Mouse (Mus musculus): ENCODE results near the gene Ibtk.
"Not testable (repeated sequence)": the region's sequence is repeated elsewhere in the genome, so short reads cannot be mapped to it uniquely, and the experiment has no call there.

The Ibtk gene

DNA sequence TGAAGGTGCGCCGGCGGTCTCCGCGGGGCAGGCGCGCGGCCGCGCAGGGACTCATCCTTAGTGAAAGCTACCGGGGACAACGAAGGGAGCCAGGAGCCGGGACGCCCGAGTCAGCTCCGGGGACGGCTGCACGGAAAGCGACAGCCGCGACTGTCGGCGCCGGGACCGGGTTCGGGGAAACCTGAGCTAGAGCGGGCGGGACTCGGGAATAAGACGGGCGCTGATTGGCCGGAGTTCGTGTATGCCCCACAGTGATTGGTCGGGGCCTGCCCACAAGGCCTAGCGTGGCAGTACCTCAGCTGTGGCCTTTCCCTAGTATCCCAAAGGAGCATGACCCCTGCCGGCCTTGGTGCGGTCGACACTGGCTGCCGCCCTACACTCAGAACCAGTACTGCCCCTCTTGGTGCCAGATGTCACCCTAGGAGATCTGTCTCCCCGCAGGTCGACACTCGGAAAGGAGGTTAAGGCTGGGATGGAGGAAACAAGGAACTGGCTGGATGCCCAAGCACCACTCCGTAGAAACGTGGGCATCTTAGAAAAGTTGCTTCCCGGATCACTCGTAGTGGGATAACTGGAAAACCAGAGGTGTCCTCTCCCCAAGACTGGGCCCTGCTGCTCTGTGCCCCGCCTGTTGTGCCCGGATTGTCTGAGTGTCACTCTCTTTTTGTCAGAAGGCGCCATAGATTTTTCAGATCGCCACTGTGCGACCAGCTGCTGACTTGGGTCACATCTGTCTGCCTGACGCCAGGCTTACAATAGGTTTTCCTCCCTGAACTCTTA lies at the start of gene Ibtk:
Ibtk (minus strand) TSS at position 193 of the 780 bp plus-strand sequence.
- peak; percentile 93 for DNase-seq (ENCODE audit: low spot score)

DNA sequence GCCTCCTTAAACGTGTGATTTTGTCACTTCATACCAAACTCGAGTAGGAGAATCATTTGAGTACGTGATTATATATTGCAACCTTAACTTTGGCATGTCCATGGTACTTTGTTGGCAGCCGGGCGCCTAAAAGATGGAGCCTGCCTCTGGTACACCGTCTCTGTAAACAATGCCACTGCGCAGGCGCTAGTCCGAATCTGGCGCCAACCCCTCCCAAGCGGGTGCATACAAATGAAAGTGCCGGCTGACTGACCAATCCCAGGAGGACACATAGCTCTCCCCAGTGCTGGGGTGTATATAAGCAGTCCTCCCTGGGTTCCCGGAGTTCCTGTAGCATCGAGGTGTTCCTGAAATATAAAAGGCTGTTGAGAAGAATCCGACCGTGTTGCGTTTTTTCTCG lies 42.4 kb upstream of the Ibtk start:
- DNase-seq (ENCODE audit: low spot score): not testable (repeated sequence)

DNA sequence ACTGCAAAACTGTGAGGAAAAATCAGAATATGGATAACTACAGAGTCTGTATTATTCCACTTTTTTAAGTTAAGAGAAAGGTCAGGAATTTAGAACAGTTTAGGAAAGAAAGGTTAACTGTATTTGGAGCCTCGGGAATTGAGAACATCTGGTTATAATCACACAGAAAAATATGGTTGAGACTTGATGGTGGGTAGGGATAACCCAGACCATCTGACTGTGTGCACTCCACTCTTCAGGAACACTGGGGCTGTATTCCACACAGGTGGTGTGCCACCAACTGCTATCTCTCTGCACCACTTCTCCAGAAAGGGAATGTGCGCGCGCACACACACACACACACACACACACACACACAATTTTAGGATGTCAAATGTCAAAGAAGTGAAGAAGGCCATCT lies 31.1 kb upstream of the Ibtk start:
- DNase-seq (ENCODE audit: low spot score): no peak

DNA sequence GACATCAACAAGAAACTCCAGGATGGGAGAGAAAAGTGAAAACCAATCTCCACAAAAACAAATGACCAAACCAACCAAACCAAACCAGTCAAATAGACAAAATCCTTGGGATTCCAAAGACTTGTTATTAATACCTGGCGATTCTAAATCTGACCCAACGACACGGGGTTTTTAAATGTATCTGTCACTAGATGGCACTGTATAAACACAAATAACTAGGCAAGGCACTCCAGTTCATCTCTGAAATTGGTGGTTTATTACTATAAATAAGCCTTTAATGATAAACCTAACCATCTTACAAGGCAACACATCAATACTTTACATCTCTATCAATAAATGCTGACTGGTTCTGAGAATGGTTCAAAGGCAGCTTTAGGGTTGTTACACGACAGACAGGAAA lies 30.3 kb upstream of the Ibtk start:
- DNase-seq (ENCODE audit: low spot score): no peak

DNA sequence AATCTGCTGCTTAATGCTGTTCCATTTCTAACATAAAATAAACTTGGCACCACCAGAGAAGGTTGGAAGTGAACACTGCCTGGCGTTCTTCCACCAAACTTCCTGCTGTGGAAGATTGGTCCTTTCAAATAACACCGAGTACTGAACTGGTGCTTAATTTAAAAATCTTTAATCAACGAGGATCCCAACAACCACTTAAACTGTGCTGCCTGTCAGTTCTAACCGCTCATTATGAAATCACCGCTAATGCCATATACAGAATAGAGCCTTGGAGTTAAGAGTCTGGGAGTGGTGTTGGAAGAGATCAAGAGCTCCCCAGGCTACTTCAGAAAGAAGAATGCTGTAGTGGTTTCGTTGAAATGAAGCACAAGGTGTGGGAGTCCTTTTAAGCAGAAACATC lies 28.4 kb upstream of the Ibtk start:
- no peak for DNase-seq (ENCODE audit: low spot score)

DNA sequence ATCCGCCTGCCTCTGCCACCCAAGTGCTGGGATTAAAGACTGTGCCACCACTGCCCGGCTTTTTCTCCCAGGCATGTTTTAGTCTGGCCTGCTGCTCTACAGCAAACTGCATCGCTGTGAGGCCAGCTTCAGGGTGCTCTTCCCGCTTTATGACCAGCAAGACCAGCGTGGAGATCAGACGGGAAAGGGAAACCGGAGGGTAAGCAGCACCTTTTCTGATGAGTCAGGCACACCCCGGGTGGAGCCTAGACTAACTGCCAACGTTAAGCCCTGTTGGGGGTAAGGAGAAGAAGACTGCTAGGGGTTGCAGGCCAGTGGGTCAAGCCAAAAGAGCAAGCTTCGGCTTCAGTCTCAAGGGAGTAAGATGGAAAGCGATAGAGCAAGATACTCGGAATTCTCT lies 23.1 kb upstream of the Ibtk start:
- no peak for DNase-seq (ENCODE audit: low spot score)

DNA sequence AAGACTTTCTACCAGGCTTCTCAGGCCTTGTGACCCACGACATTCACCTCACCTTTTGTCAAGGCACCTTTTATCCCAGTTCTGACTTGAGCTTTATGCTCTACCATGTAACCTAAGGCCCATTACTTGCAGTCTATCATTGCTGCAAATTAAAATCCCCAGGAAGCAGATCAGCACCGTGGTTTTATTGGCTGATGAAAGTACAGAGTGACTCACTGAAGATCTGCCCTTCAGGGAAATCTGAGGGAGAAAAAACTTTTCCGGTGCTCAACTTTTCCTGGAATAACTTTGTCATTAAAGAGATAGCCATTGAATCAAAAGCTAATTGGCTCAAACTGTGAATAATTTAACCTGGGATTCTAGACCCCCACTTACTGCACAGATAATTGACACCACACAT lies 22.3 kb upstream of the Ibtk start:
- no peak for DNase-seq (ENCODE audit: low spot score)

DNA sequence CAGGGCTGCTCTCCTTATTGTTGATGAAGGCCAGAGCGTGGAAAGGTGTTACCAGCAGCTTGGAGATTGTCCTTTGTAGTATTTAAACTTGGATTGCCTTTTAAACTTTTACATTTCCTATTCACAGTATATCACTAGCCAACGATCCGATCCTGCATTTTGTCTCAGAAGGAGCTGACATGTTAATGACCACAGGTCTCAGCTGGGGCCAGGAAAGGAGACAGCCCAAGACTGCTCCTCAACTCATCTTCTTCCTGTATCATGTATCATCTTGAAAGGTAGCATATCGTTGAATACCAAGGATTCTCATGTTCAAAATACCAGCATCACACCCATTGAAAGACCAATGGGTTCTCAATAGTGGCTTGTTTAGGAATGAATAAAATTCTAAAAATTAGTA lies 21.2 kb upstream of the Ibtk start:
- DNase-seq (ENCODE audit: low spot score): no peak

DNA sequence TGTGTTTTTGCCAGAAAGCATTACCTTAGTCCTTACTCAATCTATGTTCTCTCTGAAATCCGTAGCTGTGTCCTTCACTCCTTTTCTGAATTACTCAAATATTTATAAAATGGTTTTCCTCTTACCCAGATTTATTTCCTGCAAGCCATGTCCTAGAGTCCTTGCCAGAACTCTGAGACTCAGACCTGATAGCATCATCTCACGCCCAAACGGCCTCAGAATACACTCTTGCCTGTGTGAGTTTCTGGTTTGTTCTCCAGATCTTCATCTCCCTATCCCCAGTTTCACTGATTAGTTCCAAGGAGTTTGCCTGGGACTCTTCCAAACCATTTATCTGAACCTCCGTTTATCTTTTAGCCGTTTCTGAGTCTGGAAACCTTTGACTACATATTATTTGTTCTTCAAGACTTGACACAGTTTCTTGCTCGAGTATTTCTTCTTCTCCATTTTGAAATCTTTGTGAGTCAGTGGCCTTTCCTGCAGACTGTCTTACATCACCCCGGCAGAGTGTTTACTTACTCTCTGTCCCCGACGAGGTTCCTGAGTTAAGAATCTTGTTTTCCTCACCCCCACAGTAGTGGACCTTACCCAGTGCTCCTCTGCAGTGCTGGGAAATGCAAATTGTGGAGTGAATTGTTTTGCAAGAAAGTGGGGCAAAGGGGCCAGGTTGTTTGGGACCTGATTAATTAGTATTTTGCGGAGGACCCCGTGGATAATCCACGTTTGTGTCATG lies 20.1 kb upstream of the Ibtk start:
- DNase-seq (ENCODE audit: low spot score): no peak

DNA sequence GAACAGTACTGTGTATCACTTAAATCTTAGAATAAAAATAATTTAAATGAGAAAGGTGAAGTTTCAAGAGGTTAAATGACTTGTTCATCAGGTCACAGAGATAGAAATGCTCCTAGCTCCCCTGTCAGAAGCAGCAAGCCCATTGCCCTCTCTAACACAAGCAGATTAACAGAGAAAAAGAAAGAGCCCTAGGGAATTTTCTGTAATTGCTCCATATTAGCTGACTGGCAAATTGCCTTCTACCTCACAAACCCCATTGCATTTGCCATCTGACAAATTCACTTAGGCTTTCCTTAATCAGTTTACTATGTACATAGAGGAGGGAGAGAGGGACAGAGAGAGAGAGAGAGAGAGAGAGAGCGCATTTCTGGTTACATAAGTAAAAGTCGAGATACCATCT lies 18.1 kb upstream of the Ibtk start:
- no peak for DNase-seq (ENCODE audit: low spot score)

DNA sequence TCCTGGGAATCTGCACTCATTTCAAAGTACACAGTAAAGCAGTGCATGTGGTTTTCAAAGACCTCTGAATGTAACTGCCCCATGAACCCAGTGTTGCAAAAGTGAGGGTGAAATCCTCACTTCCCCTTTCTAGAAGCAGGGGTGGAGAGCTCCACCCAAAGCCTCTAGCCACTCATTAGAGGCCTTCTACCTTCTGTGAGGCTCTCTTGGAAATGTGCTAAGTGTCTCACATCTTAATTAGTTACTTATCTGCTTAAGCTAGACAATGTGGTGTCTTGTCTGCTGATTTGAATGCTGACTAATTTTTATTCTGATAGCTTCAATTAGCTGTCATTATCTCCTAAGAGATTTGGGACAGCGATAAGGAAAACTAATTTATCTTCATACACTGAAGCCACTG lies 13.3 kb upstream of the Ibtk start:
- DNase-seq (ENCODE audit: low spot score): no peak

DNA sequence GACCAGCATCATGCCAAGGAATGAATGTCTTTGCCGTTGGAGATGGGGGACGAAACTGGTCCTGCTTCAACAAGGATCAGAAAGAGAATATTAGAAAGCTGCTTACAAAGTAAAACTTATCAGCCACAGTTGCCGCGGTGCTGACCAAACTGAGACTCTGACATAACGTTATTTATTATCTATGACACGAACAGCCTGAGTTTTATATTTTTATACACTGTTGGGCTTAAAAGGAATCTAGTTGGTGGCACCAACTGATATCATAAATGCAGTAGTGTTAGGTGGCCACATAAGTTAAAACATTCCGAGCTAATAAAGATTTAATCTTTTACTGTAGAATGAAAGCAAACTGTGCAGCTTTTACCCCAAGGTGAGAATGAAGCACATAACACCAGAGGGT lies 1.7 kb upstream of the Ibtk start:
- peak; percentile 10 for DNase-seq (ENCODE audit: low spot score)

DNA sequence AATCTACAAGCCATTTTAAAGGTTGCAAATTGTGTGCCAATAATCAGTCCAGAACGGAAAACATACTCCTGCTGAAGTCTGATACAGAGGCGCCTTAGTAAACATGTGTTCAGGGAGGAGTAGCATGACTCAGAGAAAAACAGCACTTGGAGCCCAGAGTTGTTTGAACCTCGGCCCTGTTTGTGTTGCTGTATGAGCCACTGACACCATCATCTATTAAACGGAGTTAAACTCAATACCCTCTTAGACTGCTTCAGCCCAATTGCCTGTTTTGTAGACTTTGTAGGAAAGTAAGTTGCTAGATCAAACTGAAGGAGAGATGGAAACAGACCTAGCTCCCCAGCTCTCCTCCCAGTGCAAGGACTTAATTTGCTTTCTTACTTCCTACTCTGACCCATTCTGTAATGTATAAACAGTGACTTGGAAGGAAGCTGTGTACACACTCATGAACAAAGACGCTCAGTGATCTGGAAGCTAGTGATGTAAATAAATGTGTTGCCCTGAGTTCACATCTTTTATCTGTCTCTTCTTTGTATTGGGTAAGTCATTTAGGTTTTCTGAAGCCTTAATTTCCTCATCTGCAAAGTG lies 882 bp upstream of the Ibtk start:
- no peak for DNase-seq (ENCODE audit: low spot score)

DNA sequence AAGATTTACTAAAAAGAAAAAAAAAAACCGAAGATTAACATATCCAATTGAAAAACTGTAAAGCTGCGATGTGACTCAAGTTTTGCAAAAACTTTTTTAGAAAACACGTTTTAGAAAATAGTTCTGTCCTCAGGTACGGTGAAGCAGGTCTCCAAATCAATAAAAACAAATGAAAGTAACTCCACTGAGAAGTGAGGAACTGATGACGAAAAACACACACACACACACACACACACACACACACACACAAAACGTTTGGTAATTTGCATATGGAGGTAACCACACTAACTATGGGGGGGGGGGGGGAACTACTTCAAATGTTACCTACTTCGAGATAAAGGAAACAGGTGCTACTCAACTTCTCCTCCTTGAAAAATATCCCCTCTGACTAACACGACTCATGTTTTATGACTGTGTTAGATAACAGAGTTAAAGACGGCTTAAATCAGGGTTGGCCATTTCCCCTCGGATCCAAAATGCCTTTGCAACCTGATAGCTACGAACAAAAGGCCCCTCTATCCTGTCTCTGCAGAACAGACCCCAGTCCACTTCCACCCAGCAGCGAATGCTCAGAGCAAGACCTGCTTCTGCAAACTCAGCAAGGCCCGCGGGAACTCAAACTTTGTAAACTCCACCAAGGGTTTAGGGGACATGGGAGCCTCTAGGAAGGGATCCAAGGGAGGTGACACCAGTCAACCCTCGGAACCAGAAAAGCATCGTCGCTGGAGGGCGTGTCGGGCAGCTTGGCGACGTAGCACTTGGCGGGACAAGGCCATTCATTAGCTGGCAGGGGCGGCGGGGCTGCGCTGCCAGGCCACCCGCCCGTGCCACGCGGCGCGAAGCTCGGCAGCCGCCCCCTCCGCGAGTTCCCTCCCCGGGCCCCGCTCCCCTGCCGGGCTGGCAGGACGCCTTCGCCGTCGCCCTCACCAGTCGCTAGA lies 661 bp downstream of the Ibtk start:
- peak; percentile 81 for DNase-seq (ENCODE audit: low spot score)

DNA sequence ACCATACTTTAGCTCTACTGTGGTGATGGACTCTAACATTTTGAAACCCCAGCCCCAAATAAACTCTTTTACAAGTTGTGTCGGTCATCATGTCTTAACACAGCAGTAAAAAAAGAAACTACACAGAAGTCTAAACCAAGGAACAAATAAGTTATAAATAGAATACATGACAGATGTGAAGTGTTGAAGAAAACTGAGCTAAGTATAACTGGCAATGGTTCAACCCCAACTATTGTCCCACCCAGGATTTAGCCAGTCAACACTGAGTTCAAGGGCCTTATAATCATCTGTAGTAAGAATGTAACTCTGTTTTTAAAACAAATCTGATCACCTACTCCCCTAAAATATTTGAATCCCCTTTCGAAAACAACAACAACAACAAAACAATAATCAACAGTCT lies 3.6 kb downstream of the Ibtk start:
- no peak for DNase-seq (ENCODE audit: low spot score)

DNA sequence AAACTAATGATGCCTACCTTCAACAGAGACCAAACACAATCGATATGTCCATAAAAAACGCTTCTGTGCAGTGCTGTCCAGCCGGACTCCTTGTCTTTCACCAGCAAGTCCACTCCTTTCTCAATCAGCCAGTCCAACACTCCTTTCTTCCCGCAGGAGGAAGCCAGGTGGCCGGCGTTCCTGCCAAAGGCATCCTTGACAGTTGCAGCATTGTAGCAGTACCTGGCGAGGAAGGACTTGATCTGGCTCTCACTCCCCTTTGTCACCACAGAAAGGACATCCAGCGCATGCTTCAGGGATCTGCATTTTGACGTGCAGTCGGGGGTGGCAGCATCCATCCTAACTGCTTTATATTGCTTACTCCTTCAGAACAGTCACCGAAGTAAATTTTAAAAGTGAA lies 5.8 kb downstream of the Ibtk start:
- DNase-seq (ENCODE audit: low spot score): no peak

DNA sequence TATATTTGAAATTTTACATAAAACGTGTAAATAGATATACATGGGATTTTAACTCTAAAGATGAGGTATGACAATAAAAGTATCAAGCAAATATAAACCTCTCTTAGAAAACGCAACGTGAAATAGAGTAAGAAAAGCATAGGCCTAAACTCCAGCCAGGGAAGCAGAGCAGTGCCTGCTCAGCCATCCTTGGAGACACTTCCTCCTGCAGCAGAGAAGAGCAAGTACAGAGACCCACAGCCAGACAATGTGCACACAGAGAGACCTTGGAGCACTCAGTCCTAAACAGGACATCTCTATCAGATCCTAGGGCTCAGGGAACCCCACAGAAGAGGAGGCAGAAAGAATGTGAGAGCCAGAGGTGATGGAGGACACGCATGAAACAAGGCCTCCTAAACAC lies 7.0 kb downstream of the Ibtk start:
- DNase-seq (ENCODE audit: low spot score): no peak

DNA sequence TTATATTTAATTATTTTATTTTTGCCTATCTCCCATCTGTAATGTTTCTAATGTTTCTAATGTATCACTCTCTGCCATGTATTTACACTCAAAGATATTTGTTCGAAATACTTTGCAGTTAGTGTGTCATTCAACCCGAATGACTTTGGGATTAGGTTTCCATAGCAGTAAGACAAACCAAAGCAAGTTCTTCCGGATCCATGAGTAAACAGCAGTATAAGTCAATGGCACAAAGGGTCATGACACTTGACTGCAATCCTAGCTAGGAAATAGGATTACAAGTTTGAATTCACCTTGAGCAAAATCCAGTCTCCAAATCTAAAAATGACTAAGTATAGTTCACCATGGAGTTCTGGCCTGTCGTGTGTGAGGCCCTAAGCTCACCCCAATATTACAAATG lies 9.9 kb downstream of the Ibtk start:
- DNase-seq (ENCODE audit: low spot score): no peak

DNA sequence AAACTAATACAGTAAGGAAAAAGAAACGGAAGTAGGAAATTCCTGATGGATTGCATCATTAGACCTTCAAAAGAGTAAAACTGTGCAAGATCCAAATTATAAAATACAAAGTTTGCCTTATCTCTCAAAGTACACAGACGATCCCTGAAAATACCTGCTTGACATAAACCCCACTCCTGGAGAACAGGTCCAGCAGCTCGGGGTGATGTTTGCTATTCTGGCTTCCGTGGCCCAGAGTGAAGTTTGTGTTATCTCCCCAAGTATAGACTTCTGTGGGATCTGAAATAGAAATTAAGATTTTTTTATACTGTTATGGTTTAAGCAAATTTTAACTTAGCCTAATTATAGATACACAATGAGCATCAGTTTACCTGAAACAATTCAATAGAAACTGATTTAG lies 14.3 kb downstream of the Ibtk start:
- DNase-seq (ENCODE audit: low spot score): no peak

DNA sequence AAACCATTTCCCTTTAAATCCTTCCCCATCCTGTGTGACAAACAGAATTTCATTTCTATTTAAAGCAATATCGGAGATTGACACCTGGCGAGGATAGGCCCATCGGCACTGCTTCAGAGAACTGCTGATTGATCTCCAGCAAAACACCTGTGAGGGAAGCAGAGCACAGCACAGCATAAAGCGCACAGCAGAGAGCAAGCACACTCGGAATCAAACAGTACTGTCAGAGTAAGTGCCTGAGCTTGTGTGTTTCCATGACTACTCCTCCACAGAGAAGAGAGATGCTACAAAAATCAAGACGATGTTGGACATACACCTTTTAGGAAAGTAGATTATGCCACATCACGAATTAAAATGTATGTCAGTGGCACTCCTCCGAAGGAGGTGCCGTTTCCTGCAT lies 25.1 kb downstream of the Ibtk start:
- no peak for DNase-seq (ENCODE audit: low spot score)

DNA sequence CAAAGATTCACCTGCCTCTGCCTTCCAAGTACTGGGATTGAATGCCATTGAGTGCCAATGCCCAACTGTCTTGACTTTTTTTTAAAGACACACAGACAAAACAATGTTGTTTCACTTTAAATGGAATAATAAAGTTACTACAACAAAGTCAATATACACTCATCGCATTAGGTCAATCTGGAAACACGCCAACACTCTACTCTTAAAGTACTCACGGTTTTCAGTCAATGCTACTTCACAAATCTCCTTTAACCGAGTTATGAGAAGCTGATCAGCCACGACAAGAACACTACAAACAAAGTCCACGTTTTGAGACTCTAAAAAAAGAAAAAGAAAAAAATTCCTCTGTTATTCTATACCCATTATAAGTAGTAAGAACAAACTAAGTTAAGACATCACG lies 31.8 kb downstream of the Ibtk start:
- DNase-seq (ENCODE audit: low spot score): no peak

DNA sequence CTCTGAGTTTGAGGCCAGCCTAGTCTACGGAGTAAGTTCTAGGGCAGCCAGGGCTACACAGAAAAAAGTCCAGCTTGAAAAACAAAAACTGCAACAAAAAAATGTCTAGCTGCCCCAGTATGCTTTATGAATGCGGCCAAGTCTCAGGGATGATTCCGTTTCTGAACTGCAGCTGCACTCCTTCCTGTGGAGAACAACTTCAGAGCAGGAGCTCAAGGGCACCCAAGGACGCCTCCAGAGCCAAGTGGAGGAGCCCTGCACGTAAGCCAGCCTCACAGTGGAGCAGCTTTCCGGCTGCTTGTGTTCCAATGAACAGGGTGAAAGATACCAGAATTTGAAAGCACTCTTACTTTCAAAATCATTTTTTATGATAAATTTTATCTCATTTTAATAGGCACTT lies 41.8 kb downstream of the Ibtk start:
- no peak for DNase-seq (ENCODE audit: low spot score)
